In genomic region chr4:59780568-59780967, GRCm38 (mm10) we compare ENCODE assay signal across 10 mouse cellular contexts. TPM values are rescaled to one million over a fixed set of nuclear protein-coding genes. Genes with fewer than 3 reads are reported as not detected.
DNase-seq lines count a peak whose midpoint lies in the region; ATAC-seq and TF ChIP-seq lines count a peak whose summit lies in the region.
"Had no signal": no experiment of that assay in that cellular context is flagged by ENCODE, and none has a peak within 500 bp of the region (broad histone marks: within the 10 kb centered on the region; RNA-seq: fewer than 3 reads in every experiment).

No protein-coding gene starts in this region.

- no peak overlapping the region for H3K4me2 ChIP-seq in liver, embryonic 14.5 days (ENCODE audit: low read depth)
- no peak overlapping the region for H3K4me2 ChIP-seq in liver, embryonic 11.5 days
- no peak overlapping the region for H3K4me2 ChIP-seq in midbrain, embryonic 11.5 days

- no peak overlapping the region for H3K9ac ChIP-seq in heart, adult 2 months (ENCODE audit: low read depth, low read length)
- H3K9ac ChIP-seq in liver, embryonic 14.5 days (replicated peaks), result no peak overlapping the region
- H3K9ac ChIP-seq in liver, embryonic 11.5 days (ENCODE audit: low read depth, low read length), result no peak overlapping the region
- no peak overlapping the region for H3K9ac ChIP-seq in midbrain, embryonic 11.5 days (ENCODE audit: low read length)

- DNase-seq in heart, adult 2 months, result no peak
- DNase-seq in heart, adult 8-10 months (ENCODE audit: low spot score), result no peak
- DNase-seq in liver, embryonic 14.5 days (ENCODE audit: low read depth in 3 of 3, low spot score in 3 of 3), result no peak
- no peak for DNase-seq in liver, embryonic 11.5 days (ENCODE audit: low spot score)
- peak; percentile 44 for DNase-seq in MN1 (ENCODE audit: low spot score)
- peak; percentile 28 to 52 for DNase-seq in kidney, postnatal 4 days
- no peak for DNase-seq in midbrain, embryonic 11.5 days (ENCODE audit: low spot score, missing footprints)
- DNase-seq: gastrocnemius, postnatal 25 days; liver had no signal

- peaks cover 8% of the 10 kb centered on the region for H3K36me3 ChIP-seq in heart, adult 2 months (ENCODE audit: control insufficient read depth, insufficient read depth, low read length)
- no peaks in the 10 kb centered on the region; the same call in 1 of the 2 replicates for H3K36me3 ChIP-seq in liver, embryonic 14.5 days (replicated peaks; ENCODE audit: control insufficient read depth, insufficient read depth, low read depth)
- H3K36me3 ChIP-seq in liver, embryonic 11.5 days (ENCODE audit: control insufficient read depth, insufficient read depth, low read length), result peaks cover 2% of the 10 kb centered on the region; the same call in 1 of the 2 replicates
- H3K36me3 ChIP-seq in midbrain, embryonic 11.5 days (ENCODE audit: control insufficient read depth, insufficient read depth, low read length), result no peaks in the 10 kb centered on the region

- TF ChIP-seq EP300 in heart, adult 2 months (IDR thresholded peaks at IDR 0.05; ENCODE audit: insufficient read depth, low read depth, low read length), result no peak
- no peak for TF ChIP-seq EP300 in liver, embryonic 14.5 days (IDR thresholded peaks at IDR 0.05; ENCODE audit: low read depth)

- 9% methylated on average over 1 of the region's 1 CpGs for WGBS in heart, adult 2 months
- 46% methylated on average over 1 of the region's 1 CpGs for WGBS in liver, embryonic 14.5 days (ENCODE audit: insufficient replicate concordance)
- WGBS in liver, embryonic 11.5 days, result 50% methylated on average over 1 of the region's 1 CpGs
- 35% methylated on average over 1 of the region's 1 CpGs for WGBS in midbrain, embryonic 11.5 days

- H3K27ac ChIP-seq in heart, adult 2 months, result no peak overlapping the region
- no peak overlapping the region for H3K27ac ChIP-seq in liver, embryonic 14.5 days
- H3K27ac ChIP-seq in liver, embryonic 11.5 days (ENCODE audit: low read depth, low read length), result no peak overlapping the region
- H3K27ac ChIP-seq in midbrain, embryonic 11.5 days (ENCODE audit: low read depth, low read length), result no peak overlapping the region

- TF ChIP-seq CTCF in heart, adult 2 months (IDR thresholded peaks at IDR 0.05), result peak; percentile 77
- TF ChIP-seq CTCF in liver, embryonic 14.5 days (IDR thresholded peaks at IDR 0.05; ENCODE audit: low read depth), result peak; percentile 32; the same call in 1 of the 2 replicates

- H3K79me2 ChIP-seq in heart, adult 2 months (replicated peaks; ENCODE audit: control insufficient read depth, insufficient read depth, low read length), result peaks cover 5% of the 10 kb centered on the region

- no peaks in the 10 kb centered on the region for H3K9me3 ChIP-seq in liver, embryonic 14.5 days (ENCODE audit: control insufficient read depth, low read length)
- no peaks in the 10 kb centered on the region for H3K9me3 ChIP-seq in liver, embryonic 11.5 days (ENCODE audit: control insufficient read depth, low read length)
- H3K9me3 ChIP-seq in midbrain, embryonic 11.5 days (ENCODE audit: control insufficient read depth, low read length), result no peaks in the 10 kb centered on the region

- no peaks in the 10 kb centered on the region for H3K4me1 ChIP-seq in heart, adult 2 months (ENCODE audit: control insufficient read depth, insufficient read depth, low read length)
- peaks cover 0 to 11% of the 10 kb centered on the region in 2 experiments; a peak in 2 of 4 replicates for H3K4me1 ChIP-seq in liver, embryonic 14.5 days (replicated peaks; ENCODE audit: control insufficient read depth in 2 of 2, insufficient read depth in 2 of 2, low read length in 1 of 2)
- H3K4me1 ChIP-seq in liver, embryonic 11.5 days (replicated peaks; ENCODE audit: control insufficient read depth, insufficient read depth, low read length), result peaks cover 12% of the 10 kb centered on the region
- H3K4me1 ChIP-seq in midbrain, embryonic 11.5 days (ENCODE audit: control insufficient read depth, insufficient read depth, low read length), result peaks cover 3% of the 10 kb centered on the region; the same call in 1 of the 2 replicates

- H3K4me3 ChIP-seq in heart, adult 2 months, result no peak overlapping the region
- no peak overlapping the region for H3K4me3 ChIP-seq in liver, embryonic 14.5 days (ENCODE audit: insufficient read depth in 1 of 2, low read depth in 2 of 2, low read length in 2 of 2)
- H3K4me3 ChIP-seq in liver, embryonic 11.5 days (ENCODE audit: low read depth, low read length), result no peak overlapping the region
- no peak overlapping the region for H3K4me3 ChIP-seq in midbrain, embryonic 11.5 days (ENCODE audit: low read depth, low read length)

- ATAC-seq in liver, embryonic 14.5 days (ENCODE audit: insufficient read depth), result no peak
- no peak for ATAC-seq in liver, embryonic 11.5 days (replicated peaks; ENCODE audit: low FRiP score)
- ATAC-seq in frontal cortex, adult (ENCODE audit: low TSS enrichment), result no peak
- ATAC-seq in midbrain, embryonic 11.5 days (ENCODE audit: low FRiP score), result no peak

- H3K27me3 ChIP-seq in heart, adult 2 months (ENCODE audit: control insufficient read depth, insufficient read depth, low read length), result no peaks in the 10 kb centered on the region
- H3K27me3 ChIP-seq in liver, embryonic 14.5 days (ENCODE audit: control insufficient read depth, insufficient read depth, low read length), result no peaks in the 10 kb centered on the region
- no peaks in the 10 kb centered on the region for H3K27me3 ChIP-seq in liver, embryonic 11.5 days (replicated peaks; ENCODE audit: control insufficient read depth, insufficient read depth, low read length)
- H3K27me3 ChIP-seq in midbrain, embryonic 11.5 days (ENCODE audit: control insufficient read depth, insufficient read depth, low read length), result no peaks in the 10 kb centered on the region

- intact Hi-C loops in heart, adult 2 months (cut with DNase I), result loop anchor here (5.0 to 10.0 kb wide), 2 partner anchors 418 to 866 kb away; partner anchors contain the start of gene Ecpas

- no peak for TF ChIP-seq POLR2A in heart, adult 2 months (IDR thresholded peaks at IDR 0.05; ENCODE audit: insufficient read depth, low read depth, low read length)

RNA-seq across cellular contexts. Expression of gene Inip, which starts 20.8 kb away (rescaled TPM):
- total RNA-seq in heart, adult 2 months (2021), result 1 to 10 TPM; 9.7 to 9.8 TPM
- 6.2 and 11.8 TPM in 2 replicates for polyA plus RNA-seq in heart, adult 2 months (2012; rRNA removed)
- 10 to 100 TPM in 2 of 4 experiments, 1 to 10 TPM in 2; 9.4 to 12.3 (median 10.8) TPM for total RNA-seq in heart, adult 8-10 months (2022)
- 4.9 and 8.1 TPM in 2 replicates for polyA plus RNA-seq in liver, embryonic 14.5 days (2012; rRNA removed)
- 16.7 and 17.0 TPM in 2 replicates for polyA plus RNA-seq in liver, embryonic 14.5 days (2014; fragmentation: Nextera tagmentation; extraction: Ambion mirVana)
- polyA plus RNA-seq in liver, embryonic 11.5 days (2014; fragmentation: Nextera tagmentation; extraction: Ambion mirVana), result 49.9 and 53.8 TPM in 2 replicates
- polyA plus RNA-seq in midbrain, embryonic 11.5 days (2014; fragmentation: Nextera tagmentation; extraction: Ambion mirVana), result 110 and 121 TPM in 2 replicates

RNA-seq across cellular contexts. Expression of gene Snx30, which starts 25.1 kb away (rescaled TPM):
- 1 to 10 TPM; 4.7 to 5.5 TPM for total RNA-seq in heart, adult 2 months (2021)
- 1.9 and 3.6 TPM in 2 replicates for polyA plus RNA-seq in heart, adult 2 months (2012; rRNA removed)
- total RNA-seq in heart, adult 8-10 months (2022), result 1 to 10 TPM; 4.1 to 6.8 (median 5.5) TPM
- polyA plus RNA-seq in liver, embryonic 14.5 days (2012; rRNA removed), result 1.2 and 1.6 TPM in 2 replicates
- polyA plus RNA-seq in liver, embryonic 14.5 days (2014; fragmentation: Nextera tagmentation; extraction: Ambion mirVana), result 2.2 and 2.5 TPM in 2 replicates
- 5.7 and 6.5 TPM in 2 replicates for polyA plus RNA-seq in liver, embryonic 11.5 days (2014; fragmentation: Nextera tagmentation; extraction: Ambion mirVana)
- polyA plus RNA-seq in midbrain, embryonic 11.5 days (2014; fragmentation: Nextera tagmentation; extraction: Ambion mirVana), result 11.8 and 12.3 TPM in 2 replicates

Comparison
In these comparisons a context has a peak if more than half of its experiments do, and no peak if none do; other contexts are left out.
1. DNase-seq: peak in MN1 (single experiment) and kidney, postnatal 4 days (2 of 2); none in heart, adult 2 months (0 of 2), heart, adult 8-10 months (single experiment), liver, embryonic 14.5 days (0 of 3), liver, embryonic 11.5 days (single experiment) and midbrain, embryonic 11.5 days (single experiment).